Mouse (Mus musculus): ENCODE measurements around the gene Gria3.

- no peak for TF ChIP-seq CTCF (IDR thresholded peaks at IDR 0.05; ENCODE audit: low read depth, low read length)
- no peak for TF ChIP-seq POLR2A (IDR thresholded peaks at IDR 0.05; ENCODE audit: insufficient read depth, low read length)
- TF ChIP-seq EP300 (IDR thresholded peaks at IDR 0.05; ENCODE audit: insufficient read depth, low read depth, low read length) = no peak
Measured at GRCm38 (mm10) chrX:41401590-41402240, 1.1 kb downstream of the Gria3 start.

Measured in ES-Bruce4 (cell line).